Mouse (Mus musculus): ENCODE measurements at regions not wholly inside any gene's neighbourhood (a gene's known extent, or its start where the extent isn't known, plus 50 kb on each side); places are given as distances from the start of the nearest gene placed in this dataset.

DNA sequence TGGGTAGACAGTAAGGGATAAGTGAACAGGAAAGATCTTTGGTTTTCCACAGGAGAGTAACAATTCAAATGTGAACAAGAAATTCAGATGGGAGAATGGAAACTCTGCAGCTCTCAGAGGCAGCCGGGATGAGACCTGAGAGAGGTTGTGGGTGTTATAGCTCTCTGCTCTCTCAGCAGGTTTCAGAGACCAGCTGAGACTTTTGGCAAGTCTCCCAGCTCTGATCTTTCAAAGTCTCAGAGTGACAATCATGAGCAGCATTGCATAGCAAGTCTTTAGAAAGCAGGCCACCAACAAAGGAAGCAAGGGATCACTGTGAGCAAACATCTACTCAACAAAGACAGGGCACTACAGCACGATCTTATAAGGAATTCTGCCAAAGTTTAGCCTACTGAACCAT lies 73.4 kb upstream of the Gnpda2 start:
- DNase-seq: no peak

DNA sequence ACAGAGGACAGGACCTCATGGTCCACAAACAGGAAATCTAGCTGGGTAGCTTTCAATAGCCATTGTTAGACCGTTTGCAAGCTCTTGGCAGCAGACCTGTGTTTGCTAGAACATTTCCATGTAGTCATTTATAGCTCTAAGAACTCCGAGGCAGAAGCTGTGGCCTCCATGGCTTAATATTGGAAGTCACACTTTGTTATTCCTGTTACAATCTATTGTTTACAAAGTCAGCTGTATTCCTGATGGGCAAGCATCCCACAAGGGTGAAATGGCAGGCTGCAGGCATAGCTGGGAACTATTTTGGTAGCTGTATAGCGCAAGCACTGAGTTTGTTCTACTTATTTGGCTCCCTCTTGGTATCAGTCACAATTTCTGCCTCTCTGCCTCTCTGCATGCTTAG lies 71.8 kb upstream of the Gnpda2 start:
- DNase-seq: no peak
